Mouse (Mus musculus) hindbrain, embryonic 16.5 days (tissue): ENCODE results near the gene Pxmp4. TPM values are rescaled to one million over a fixed set of nuclear protein-coding genes. Genes with fewer than 3 reads are reported as not detected.

ENCODE experiments used
- ATAC-seq: fragments of 200-750 bp; cut with Nextera tagmentation; 2 replicates; pipeline ENCODE4 v1.8.0; 2017; ENCODE audit warnings: moderate TSS enrichment, moderate library complexity
- H3K27ac ChIP-seq: fragments of 300-500 bp; sonication (generic); 2 replicates; pipeline ENCODE4 v1.5.1; 2014; ENCODE audit warnings: low read depth, mild to moderate bottlenecking, control low read depth, low read length, moderate library complexity
- H3K27me3 ChIP-seq: fragments of 300-500 bp; sonication (generic); replicated peaks from 2 replicates; pipeline ENCODE4 v1.6.1; 2014; ENCODE audit warnings: low read length; ENCODE audit not compliant: control insufficient read depth, insufficient read depth
- H3K36me3 ChIP-seq: fragments of 300-500 bp; sonication (generic); 2 replicates; pipeline ENCODE4 v1.6.1; 2014; ENCODE audit warnings: mild to moderate bottlenecking, low read length, moderate library complexity, mixed read lengths; ENCODE audit not compliant: control insufficient read depth, insufficient read depth
- H3K4me1 ChIP-seq: fragments of 300-500 bp; sonication (generic); 2 replicates; pipeline ENCODE4 v1.6.1; 2014; ENCODE audit warnings: low read depth, low read length; ENCODE audit not compliant: control insufficient read depth, insufficient read depth
- H3K4me2 ChIP-seq: fragments of 300-500 bp; sonication (generic); 2 replicates; pipeline ENCODE4 v1.6.1; 2014; ENCODE audit warnings: mild to moderate bottlenecking, low read length, control low read depth, moderate library complexity
- H3K4me3 ChIP-seq: fragments of 300-500 bp; sonication (generic); 2 replicates; pipeline ENCODE4 v1.5.1; 2014; ENCODE audit warnings: mild to moderate bottlenecking, low read length, control low read depth, moderate library complexity
- H3K9ac ChIP-seq: fragments of 300-500 bp; sonication (generic); 2 replicates; pipeline ENCODE4 v1.6.1; 2014; ENCODE audit warnings: low read depth, mild to moderate bottlenecking, control low read depth, low read length, moderate library complexity
- H3K9me3 ChIP-seq: fragments of 300-500 bp; sonication (generic); 2 replicates; pipeline ENCODE4 v1.6.1; 2014; ENCODE audit warnings: mild to moderate bottlenecking, low read length, moderate library complexity; ENCODE audit not compliant: control insufficient read depth
- WGBS: fragments of 180-500 bp; shearing (Covaris S2); extraction: QIAGEN DNeasy Blood & Tissue Kit; methylation state at CpG from one replicate; pipeline ENCODE4 v1.1.7; 2014; 5-methylcytosine and 5-hydroxymethylcytosine counted together
- polyA plus RNA-seq: library from polyadenylated mRNA; unstranded; fragments of >200 nt; fragmentation: Nextera tagmentation; extraction: Ambion mirVana; gene quantifications from 2 replicates; pipeline ENCODE4 v1.2.1, GENCODE M21; 2015

Gene Pxmp4
- polyA plus RNA-seq, 1 experiment from 2014 or later = 20.6 TPM

DNA sequence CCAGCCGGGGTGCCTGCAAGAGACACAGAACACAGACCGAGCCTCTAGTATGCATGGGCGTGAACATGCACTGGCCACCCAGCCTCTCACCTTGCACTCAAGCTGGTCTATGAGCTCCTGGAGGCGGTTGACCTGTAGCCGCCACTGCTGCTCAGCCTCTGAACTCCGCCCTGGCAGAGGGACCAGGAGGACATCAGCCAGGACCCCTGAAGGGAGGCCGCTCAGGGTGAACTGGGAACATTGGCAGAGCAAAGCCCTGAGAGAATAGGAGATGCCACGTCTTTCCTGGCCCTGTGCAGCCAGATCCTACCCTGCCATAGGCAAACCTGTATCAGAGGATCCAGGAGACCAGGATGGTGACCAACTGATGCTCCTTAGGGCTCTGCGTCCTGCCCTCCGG is 56.8 kb downstream of the Pxmp4 start, which contains the start of gene 1700003F12Rik:
TSS of gene 1700003F12Rik (plus strand) at position 375 of the 400 bp plus-strand sequence.
- H3K27me3 ChIP-seq = no peaks in the 10 kb centered on the region; the same call in 1 of the 2 replicates
- no peak for ATAC-seq
- H3K9me3 ChIP-seq = no peaks in the 10 kb centered on the region
- WGBS = 90% methylated on average over 10 of the region's 10 CpGs
- no peak within 1 kb of the TSS for H3K27ac ChIP-seq
- no peak within 1 kb of the TSS for H3K9ac ChIP-seq
- no peak within 1 kb of the TSS for H3K4me3 ChIP-seq
- H3K4me1 ChIP-seq = peaks cover 14% of the 10 kb centered on the region
- H3K4me2 ChIP-seq = no peak within 1 kb of the TSS
- H3K36me3 ChIP-seq = 0 out of 2 replicates have a peak, but pooled peaks cover 2% of the 10 kb centered on the region

- Histone ChIP-seq H3K4me1 (peaks cover 8% of the 10 kb centered on the region; the same call in 1 of the 2 replicates), H3K4me3 (no peak overlapping the region), H3K4me2 (no peak overlapping the region), H3K9ac (no peak overlapping the region), H3K27ac (peak overlapping the region; percentile 76), H3K9me3 (no peaks in the 10 kb centered on the region), H3K36me3 (0 out of 2 replicates have a peak, but pooled peaks cover 2% of the 10 kb centered on the region), H3K27me3 (no peaks in the 10 kb centered on the region)
- ATAC-seq = peak; percentile 88
- 70% methylated on average over 9 of the region's 9 CpGs for WGBS
These were observed 59.8 kb downstream of the Pxmp4 start for GRCm38 (mm10) chr2:154543567-154544347.

DNA sequence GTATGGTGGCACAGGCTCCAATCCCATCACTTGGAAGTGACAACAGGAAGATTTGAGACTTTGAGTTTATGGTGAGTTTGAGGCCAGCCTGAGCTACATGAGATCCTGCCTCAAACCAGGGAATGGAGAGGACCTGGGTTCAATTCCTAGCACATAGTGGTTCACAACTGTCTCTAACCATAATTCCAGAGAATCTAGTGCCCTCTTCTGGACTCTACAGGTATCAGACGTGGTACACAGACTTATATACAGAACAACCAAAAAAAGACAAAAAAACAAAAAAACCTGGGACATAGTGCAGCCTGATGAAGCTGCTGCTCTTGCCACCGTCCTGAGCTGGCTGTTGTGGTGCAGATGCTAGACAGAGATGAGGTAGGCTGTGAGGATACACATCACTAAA is 61.9 kb downstream of the Pxmp4 start:
- Histone ChIP-seq H3K9ac (no peak overlapping the region), H3K9me3 (no peaks in the 10 kb centered on the region), H3K27ac (no peak overlapping the region), H3K4me2 (no peak overlapping the region), H3K36me3 (0 out of 2 replicates have a peak, but pooled peaks cover 4% of the 10 kb centered on the region), H3K4me3 (no peak overlapping the region), H3K4me1 (peaks cover 18% of the 10 kb centered on the region; the same call in 1 of the 2 replicates), H3K27me3 (no peaks in the 10 kb centered on the region)
- ATAC-seq = no peak
- 88% methylated on average over 2 of the region's 2 CpGs for WGBS

- Histone ChIP-seq H3K27ac (no peak overlapping the region), H3K4me2 (no peak overlapping the region), H3K4me1 (peaks cover 18% of the 10 kb centered on the region; the same call in 1 of the 2 replicates), H3K4me3 (no peak overlapping the region), H3K36me3 (peaks cover 13% of the 10 kb centered on the region), H3K9ac (no peak overlapping the region), H3K9me3 (no peaks in the 10 kb centered on the region), H3K27me3 (no peaks in the 10 kb centered on the region)
- ATAC-seq = no peak
- 71% methylated on average over 3 of the region's 3 CpGs for WGBS
These were observed 63.8 kb downstream of the Pxmp4 start for GRCm38 (mm10) chr2:154539720-154540119.

DNA sequence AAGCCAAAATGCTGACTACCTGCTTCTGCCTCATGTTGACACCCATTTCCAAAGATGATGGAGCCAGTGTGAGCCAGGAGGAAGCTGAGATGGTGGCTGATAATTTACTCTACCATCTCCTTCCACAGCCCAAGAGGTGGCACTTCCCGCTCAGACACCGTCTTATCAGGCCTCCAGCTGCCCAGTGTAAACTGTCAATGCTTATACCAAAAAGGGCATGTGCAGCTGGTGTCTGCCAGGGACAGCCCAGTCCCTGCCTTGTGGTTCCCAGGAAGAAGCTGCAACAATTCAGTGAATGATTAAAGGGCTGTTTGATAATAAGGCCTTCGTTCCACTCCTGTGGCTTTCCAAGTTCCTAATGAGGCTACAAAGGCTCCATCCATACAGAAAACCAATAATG is 64.8 kb downstream of the Pxmp4 start:
- peaks cover 15% of the 10 kb centered on the region; the same call in 1 of the 2 replicates for H3K4me1 ChIP-seq
- 0 out of 2 replicates have a peak overlapping the region, but pooled peaks have one; percentile 57 for H3K27ac ChIP-seq
- no peaks in the 10 kb centered on the region for H3K27me3 ChIP-seq
- H3K4me3 ChIP-seq = no peak overlapping the region
- WGBS = 37% methylated on average over 3 of the region's 3 CpGs
- H3K9me3 ChIP-seq = no peaks in the 10 kb centered on the region
- no peak overlapping the region for H3K9ac ChIP-seq
- H3K4me2 ChIP-seq = no peak overlapping the region
- H3K36me3 ChIP-seq = peaks cover 16% of the 10 kb centered on the region
- ATAC-seq = no peak

- Histone ChIP-seq H3K27me3 (no peaks in the 10 kb centered on the region), H3K27ac (0 out of 2 replicates have a peak overlapping the region, but pooled peaks have one; percentile 57), H3K4me2 (no peak overlapping the region), H3K9me3 (no peaks in the 10 kb centered on the region), H3K36me3 (peaks cover 16% of the 10 kb centered on the region), H3K9ac (no peak overlapping the region), H3K4me3 (no peak overlapping the region), H3K4me1 (peaks cover 15% of the 10 kb centered on the region; the same call in 1 of the 2 replicates)
- 29% methylated on average over 2 of the region's 2 CpGs for WGBS
- 0 out of 2 replicates have a peak, but pooled peaks have one; percentile 22 for ATAC-seq
These were observed 65.2 kb downstream of the Pxmp4 start for GRCm38 (mm10) chr2:154538310-154538709.

Other genes starting within 250 kb of the Pxmp4 start
- 13.4 and 15.9 TPM in 2 replicates for gene Cdk5rap1, start 230.7 kb downstream of the Pxmp4 start, polyA plus RNA-seq
- 14.0 and 15.1 TPM in 2 replicates for gene Snta1, start 195.6 kb downstream of the Pxmp4 start, polyA plus RNA-seq
- 39.8 and 50.9 TPM in 2 replicates for gene Cbfa2t2, start 167.2 kb downstream of the Pxmp4 start, polyA plus RNA-seq
- 2.4 and 2.5 TPM in 2 replicates for gene 1700003F12Rik, start 56.6 kb downstream of the Pxmp4 start, polyA plus RNA-seq
- 0.47 and 0.50 TPM in 2 replicates for gene Actl10, start 51.9 kb downstream of the Pxmp4 start, polyA plus RNA-seq
- gene Necab3, start 44.8 kb downstream of the Pxmp4 start, polyA plus RNA-seq = 21.6 and 25.7 TPM in 2 replicates
- gene E2f1, start 33.8 kb downstream of the Pxmp4 start, polyA plus RNA-seq = 5.0 and 8.0 TPM in 2 replicates
- gene Zfp341, start 9.6 kb upstream of the Pxmp4 start, polyA plus RNA-seq = 2.0 and 2.3 TPM in 2 replicates
- gene 4930519P11Rik, start 9.7 kb upstream of the Pxmp4 start, polyA plus RNA-seq = 0.35 and 0.82 TPM in 2 replicates
- gene Chmp4b, start 48.0 kb upstream of the Pxmp4 start, polyA plus RNA-seq = 23.0 and 32.2 TPM in 2 replicates
- gene Gm14214, start 166.3 kb upstream of the Pxmp4 start, polyA plus RNA-seq = not detected in 2 replicates
- gene Raly, start 187.4 kb upstream of the Pxmp4 start, polyA plus RNA-seq = 22.8 and 23.4 TPM in 2 replicates
- 1.0 and 1.1 TPM in 2 replicates for gene a, start 187.7 kb upstream of the Pxmp4 start, polyA plus RNA-seq